Mouse (Mus musculus) G1E (cell line): Measurements from ENCODE around the gene Crbn.

Experiments
- CTCF ChIP-seq: IDR thresholded peaks from 2 replicates; pipeline ENCODE4 v1.5.1; 2012; ENCODE audit warnings: low read depth, low read length, inconsistent platforms, mixed read lengths
- POLR2AphosphoS5 ChIP-seq: IDR thresholded peaks from 2 replicates; pipeline ENCODE4 v1.6.1; 2012; ENCODE audit warnings: low read depth, low read length, inconsistent platforms; ENCODE audit not compliant: insufficient replicate concordance
- TAL1 ChIP-seq: conservative IDR thresholded peaks from 2 replicates; pipeline ENCODE4 v1.6.1; 2012; ENCODE audit warnings: low read depth, low read length, inconsistent platforms, mixed read lengths

- TF ChIP-seq POLR2AphosphoS5: no peak
- TF ChIP-seq CTCF: no peak
- TF ChIP-seq TAL1: no peak
Measured at GRCm38 (mm10) chr6:106819246-106819645, 19.4 kb upstream of the Crbn start.
